Mouse (Mus musculus): Measurements from ENCODE around the gene Scyl1.

The Scyl1 gene

GRCm38 (mm10) chr19:5716955-5717354, 54.3 kb downstream of the Scyl1 start:
- no peak for DNase-seq (ENCODE audit: low spot score in 2 of 2)

- peak; percentile 39 to 55 for DNase-seq (ENCODE audit: low spot score in 2 of 2)
Observed at GRCm38 (mm10) chr19:5715793-5716688, 55.2 kb downstream of the Scyl1 start.

GRCm38 (mm10) chr19:5713730-5714129, 57.5 kb downstream of the Scyl1 start:
- DNase-seq (ENCODE audit: low spot score in 2 of 2): no peak

- DNase-seq (ENCODE audit: low spot score in 2 of 2): no peak
Observed at GRCm38 (mm10) chr19:5713255-5713654, 58.0 kb downstream of the Scyl1 start.

GRCm38 (mm10) chr19:5711907-5712460, 59.2 kb downstream of the Scyl1 start:
- no peak for DNase-seq (ENCODE audit: low spot score in 2 of 2)

GRCm38 (mm10) chr19:5711218-5711617, 60.0 kb downstream of the Scyl1 start:
- peak; percentile 56 to 84 for DNase-seq (ENCODE audit: low spot score in 2 of 2)

- no peak for DNase-seq (ENCODE audit: low spot score in 2 of 2)
Observed at GRCm38 (mm10) chr19:5710581-5710980, 60.6 kb downstream of the Scyl1 start.

GRCm38 (mm10) chr19:5710068-5710467, 61.2 kb downstream of the Scyl1 start:
- no peak for DNase-seq (ENCODE audit: low spot score in 2 of 2)
